Mouse (Mus musculus) midbrain, embryonic 10.5 days (tissue): Measurements from ENCODE around the gene Eif4e. TPM values are rescaled to one million over a fixed set of nuclear protein-coding genes. Genes with fewer than 3 reads are reported as not detected.
A peak's percentile ranks its signal among the peaks of the same experiment; 100 is the strongest.

Experiments
- DNase-seq: peaks from one replicate; pipeline ENCODE4 v3.0.0-alpha.2; 2017; ENCODE audit warnings: low spot score
- H3K27ac ChIP-seq: fragments of 300-500 bp; sonication (generic); replicated peaks from 2 replicates; pipeline ENCODE4 v1.5.1; 2016; ENCODE audit warnings: mild to moderate bottlenecking
- H3K27me3 ChIP-seq: fragments of 300-500 bp; sonication (generic); 2 replicates; pipeline ENCODE4 v1.6.1; 2016; ENCODE audit warnings: low read depth, mild to moderate bottlenecking; ENCODE audit not compliant: poor library complexity, severe bottlenecking
- H3K36me3 ChIP-seq: fragments of 300-500 bp; sonication (generic); 2 replicates; pipeline ENCODE4 v1.6.1; 2016; ENCODE audit warnings: mild to moderate bottlenecking, moderate library complexity
- H3K4me1 ChIP-seq: fragments of 300-500 bp; sonication (generic); 2 replicates; pipeline ENCODE4 v1.6.1; 2016
- H3K4me3 ChIP-seq: fragments of 300-500 bp; sonication (generic); 2 replicates; pipeline ENCODE4 v1.5.1; 2016; ENCODE audit warnings: mild to moderate bottlenecking, moderate library complexity
- H3K9me3 ChIP-seq: fragments of 300-500 bp; sonication (generic); replicated peaks from 2 replicates; pipeline ENCODE4 v1.6.1; 2016; ENCODE audit warnings: mild to moderate bottlenecking
- WGBS: fragments of 180-500 bp; shearing (Covaris S2); methylation state at CpG from one replicate; pipeline ENCODE4 v1.1.7; 2016; 5-methylcytosine and 5-hydroxymethylcytosine counted together
- polyA plus RNA-seq: library from polyadenylated mRNA; unstranded; fragments of >200 nt; fragmentation: Nextera tagmentation; extraction: Ambion mirVana; gene quantifications from 2 replicates; pipeline ENCODE4 v1.2.1, GENCODE M21; 2016

The Eif4e gene
- polyA plus RNA-seq: 482 and 499 TPM in 2 replicates

DNA sequence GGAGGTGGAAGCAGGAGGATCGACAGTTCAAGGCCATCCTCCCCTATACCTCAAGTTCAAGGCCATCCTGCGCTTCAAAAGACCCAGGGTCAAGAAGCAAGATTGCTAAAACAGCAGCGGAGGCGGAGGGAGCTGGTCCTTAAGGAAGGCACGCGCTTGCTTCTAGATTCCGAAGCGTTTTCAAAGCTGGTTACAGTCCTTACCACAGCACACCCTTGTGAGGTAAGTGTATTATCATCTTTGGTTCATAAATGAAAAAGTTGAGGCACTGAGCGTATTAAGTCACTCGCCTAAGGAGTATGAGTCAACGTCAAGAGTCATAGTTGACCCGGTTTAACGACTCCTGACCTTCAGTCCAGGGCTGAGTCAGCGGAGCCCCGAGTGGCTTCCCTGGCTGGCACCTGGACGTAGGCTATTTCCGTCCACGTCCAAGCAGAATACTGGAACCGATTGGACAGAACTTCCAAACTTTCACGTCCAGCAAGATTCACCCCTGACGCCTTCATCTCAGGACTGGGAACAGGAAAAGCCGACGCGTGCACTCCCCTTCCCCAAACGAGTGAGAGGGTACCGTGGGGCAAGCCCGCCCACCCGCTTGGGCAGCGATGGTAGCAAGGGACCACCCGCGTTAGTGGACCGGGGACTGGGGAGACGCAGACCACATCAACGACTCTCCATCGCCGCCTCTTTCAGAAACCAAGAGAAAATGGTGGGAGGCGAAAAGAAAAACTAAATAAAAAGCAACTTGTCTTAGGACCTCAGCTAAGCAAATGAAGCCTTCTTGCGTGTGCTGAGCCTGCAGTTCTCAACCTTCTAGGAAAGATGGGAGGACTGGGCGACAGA lies at the start of gene Eif4e:
Gene Eif4e (plus strand): TSS at position 107 of the 843 bp plus-strand sequence.
- DNase-seq: peak; percentile 34
- peaks cover 12% of the 10 kb centered on the region for H3K27me3 ChIP-seq
- peaks cover 40% of the 10 kb centered on the region for H3K4me1 ChIP-seq
- H3K9me3 ChIP-seq: no peaks in the 10 kb centered on the region
- peak within 1 kb of the TSS; percentile 82 for H3K4me3 ChIP-seq
- 1% methylated on average over 39 of the region's 39 CpGs for WGBS
- peak within 1 kb of the TSS; percentile 99 for H3K27ac ChIP-seq
- H3K36me3 ChIP-seq: no peaks in the 10 kb centered on the region

DNA sequence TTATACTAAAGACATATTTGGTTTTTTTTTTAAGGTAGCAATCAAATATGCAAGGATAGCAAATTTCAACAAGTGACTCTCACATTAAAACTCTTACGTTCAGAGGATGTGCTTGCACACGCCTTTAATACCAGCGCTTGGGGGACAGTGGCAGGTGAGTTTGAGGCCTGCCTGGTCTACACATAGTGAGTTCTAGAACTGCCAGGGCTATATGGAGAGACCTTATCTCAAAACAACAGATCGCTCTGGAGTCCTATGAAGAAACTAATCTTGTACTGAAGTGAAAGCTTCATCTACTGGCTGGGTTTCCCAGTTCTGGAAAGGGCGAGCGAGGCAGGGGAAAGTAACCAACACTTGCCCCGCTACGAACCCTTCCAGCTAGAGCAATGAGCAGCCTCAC lies 46.5 kb upstream of the Eif4e start:
- 94% methylated on average over 8 of the region's 8 CpGs for WGBS
- H3K4me1 ChIP-seq: no peaks in the 10 kb centered on the region
- H3K36me3 ChIP-seq: peaks cover 81% of the 10 kb centered on the region
- no peak overlapping the region for H3K27ac ChIP-seq
- peaks cover under 1% of the 10 kb centered on the region for H3K9me3 ChIP-seq
- DNase-seq: no peak
- H3K27me3 ChIP-seq: no peaks in the 10 kb centered on the region
- H3K4me3 ChIP-seq: no peak overlapping the region

DNA sequence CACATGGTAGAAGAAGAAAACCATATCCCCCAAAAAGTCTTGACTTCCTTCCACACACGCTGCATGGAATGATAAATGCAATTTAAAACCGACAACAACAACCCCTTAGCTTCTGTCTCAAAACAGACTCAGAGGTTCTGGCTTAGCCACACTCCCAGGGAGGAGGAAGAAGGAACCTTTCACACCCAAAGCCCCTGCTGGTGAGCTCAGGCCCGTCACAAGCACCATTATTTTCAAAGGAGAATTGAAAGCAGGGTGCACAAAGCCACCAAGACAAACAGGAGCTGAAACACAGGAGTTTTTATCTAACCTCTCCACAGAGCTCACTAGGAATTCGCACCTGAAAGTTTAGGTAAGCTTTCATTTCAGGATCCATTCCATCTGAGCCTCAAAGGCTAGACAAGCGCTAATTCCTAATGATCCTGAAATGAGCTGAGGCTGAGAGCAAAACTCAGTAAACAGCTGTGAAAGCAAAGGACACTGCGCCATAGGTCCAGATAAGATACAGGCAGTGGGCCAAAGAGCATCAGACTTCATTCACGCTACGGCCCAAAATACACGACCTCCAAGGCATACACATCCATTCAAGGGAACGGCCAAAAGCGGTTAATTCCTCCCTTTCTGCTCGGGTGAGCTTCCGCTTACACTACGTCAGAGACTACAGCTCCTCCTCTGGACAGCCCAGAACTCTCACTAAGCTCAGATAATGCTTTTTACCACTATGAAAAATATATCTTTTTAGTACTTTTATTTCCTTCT lies 44.3 kb upstream of the Eif4e start:
- WGBS: 71% methylated on average over 14 of the region's 14 CpGs

GRCm38 (mm10) chr3:138483240-138483639 lies 42.7 kb upstream of the Eif4e start:
- H3K4me3 ChIP-seq: no peak overlapping the region
- H3K27ac ChIP-seq: no peak overlapping the region
- WGBS: 91% methylated on average over 2 of the region's 2 CpGs
- H3K4me1 ChIP-seq: peaks cover 9% of the 10 kb centered on the region
- no peaks in the 10 kb centered on the region for H3K27me3 ChIP-seq
- H3K36me3 ChIP-seq: peaks cover 87% of the 10 kb centered on the region
- H3K9me3 ChIP-seq: peaks cover 5% of the 10 kb centered on the region
- no peak for DNase-seq

More for the DNA sequence above, 44.3 kb upstream of the Eif4e start:
- Histone ChIP-seq H3K4me3 (no peak overlapping the region), H3K4me1 (no peaks in the 10 kb centered on the region), H3K9me3 (peaks cover 5% of the 10 kb centered on the region), H3K27me3 (no peaks in the 10 kb centered on the region), H3K27ac (no peak overlapping the region), H3K36me3 (peaks cover 90% of the 10 kb centered on the region)
- DNase-seq: no peak

DNA sequence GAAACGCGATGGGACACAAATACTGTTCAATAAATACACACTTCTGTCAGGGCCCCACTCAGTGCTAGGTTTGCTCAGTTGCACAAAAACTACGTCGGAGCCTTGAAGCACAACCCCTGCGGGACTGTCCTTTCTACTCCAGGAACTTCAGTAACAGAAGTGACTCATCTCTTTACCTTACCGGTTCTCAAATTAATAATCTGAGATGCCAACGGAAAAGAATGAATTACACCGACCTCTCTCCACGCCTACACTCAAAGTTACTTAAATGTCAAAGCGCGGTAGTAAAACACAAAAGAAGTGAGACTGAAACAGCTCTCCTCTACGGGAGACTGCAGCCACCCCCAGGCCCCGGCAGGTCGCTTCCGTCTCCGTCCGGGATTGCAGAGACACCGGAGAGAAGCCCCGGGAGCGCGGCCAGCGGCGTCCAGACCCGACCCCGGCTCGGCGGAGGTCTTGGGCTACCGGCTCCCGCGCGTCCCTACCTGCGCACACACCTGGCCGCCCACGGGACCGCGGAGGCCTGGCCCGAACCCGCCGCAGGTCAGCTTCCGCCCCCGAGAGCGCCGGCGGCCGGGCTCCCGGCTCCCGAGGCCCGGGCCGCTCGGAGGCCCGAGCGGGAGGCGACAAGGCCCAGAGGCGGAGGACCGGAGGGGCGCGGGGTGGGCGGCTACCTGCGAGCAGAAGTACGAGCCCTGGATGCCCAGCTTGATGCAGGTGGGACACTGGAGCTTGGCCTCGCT lies 37.2 kb upstream of the Eif4e start:
- DNase-seq: no peak
- H3K36me3 ChIP-seq: peaks cover 37% of the 10 kb centered on the region

DNA sequence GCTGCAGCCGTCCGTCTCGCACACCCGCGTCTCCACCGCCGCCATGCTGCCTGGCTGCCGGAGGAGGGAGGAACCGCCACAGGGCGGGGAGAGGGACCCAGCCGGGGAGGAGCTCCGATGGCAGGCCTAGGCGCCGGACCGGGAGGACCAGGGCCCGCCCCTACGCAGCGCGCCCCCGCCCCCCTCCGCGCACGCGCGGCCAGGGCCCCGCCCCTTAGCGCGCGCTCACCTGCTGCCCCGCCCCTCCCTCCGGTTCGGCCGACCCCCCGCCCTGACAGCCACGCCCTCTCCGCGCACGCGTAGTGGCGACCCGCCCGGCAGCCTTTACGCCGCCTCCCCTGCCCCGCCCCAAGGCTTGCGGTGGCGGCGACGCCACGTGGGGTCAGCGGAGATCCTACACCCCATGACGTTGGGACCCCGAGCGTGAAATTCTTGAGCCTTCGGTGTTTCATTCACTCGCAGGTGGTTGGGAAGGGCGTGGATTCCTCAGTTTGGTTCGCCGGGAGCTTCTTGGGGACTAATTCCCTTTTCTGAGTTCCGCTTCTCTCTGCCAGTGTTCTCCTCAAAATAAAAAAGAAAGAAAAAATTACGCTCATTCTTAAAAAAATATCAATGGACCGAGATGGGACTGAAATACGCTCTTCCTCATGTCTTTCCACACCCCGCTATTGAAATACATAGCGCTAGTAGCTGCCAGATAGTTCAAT lies 36.5 kb upstream of the Eif4e start, which contains the start of gene Metap1:
Gene Metap1 (minus strand): TSS at position 189 of the 707 bp plus-strand sequence.
- H3K9me3 ChIP-seq: peaks cover 5% of the 10 kb centered on the region
- peak; percentile 98 for DNase-seq
- H3K27me3 ChIP-seq: no peaks in the 10 kb centered on the region
- H3K27ac ChIP-seq: peak within 1 kb of the TSS; percentile 93
- peaks cover 30% of the 10 kb centered on the region for H3K36me3 ChIP-seq
- WGBS: under 1% methylated on average over 35 of the region's 65 CpGs
- peak within 1 kb of the TSS; percentile 94 for H3K4me3 ChIP-seq
- H3K4me1 ChIP-seq: peaks cover 14% of the 10 kb centered on the region

More for the DNA sequence above, 37.2 kb upstream of the Eif4e start:
- H3K4me1 ChIP-seq: peaks cover 14% of the 10 kb centered on the region
- H3K4me3 ChIP-seq: peak overlapping the region; percentile 94
- no peaks in the 10 kb centered on the region for H3K27me3 ChIP-seq
- H3K27ac ChIP-seq: peak overlapping the region; percentile 93
- H3K9me3 ChIP-seq: peaks cover 5% of the 10 kb centered on the region
- WGBS: under 1% methylated on average over 61 of the region's 61 CpGs

GRCm38 (mm10) chr3:138490034-138490337 lies 36.0 kb upstream of the Eif4e start:
- H3K27ac ChIP-seq: peak overlapping the region; percentile 93

GRCm38 (mm10) chr3:138493668-138494067 lies 32.3 kb upstream of the Eif4e start:
- Histone ChIP-seq H3K27ac (no peak overlapping the region), H3K9me3 (no peaks in the 10 kb centered on the region), H3K4me1 (peaks cover 4% of the 10 kb centered on the region), H3K36me3 (no peaks in the 10 kb centered on the region), H3K4me3 (no peak overlapping the region), H3K27me3 (no peaks in the 10 kb centered on the region)
- 86% methylated on average over 3 of the region's 3 CpGs for WGBS
- no peak for DNase-seq

More at GRCm38 (mm10) chr3:138490034-138490337, 36.0 kb upstream of the Eif4e start:
- WGBS: 30% methylated on average over 6 of the region's 6 CpGs
- Histone ChIP-seq H3K27me3 (no peaks in the 10 kb centered on the region), H3K4me3 (peak overlapping the region; percentile 94), H3K36me3 (peaks cover 24% of the 10 kb centered on the region), H3K9me3 (no peaks in the 10 kb centered on the region; the same call in 1 of the 2 replicates), H3K4me1 (peaks cover 14% of the 10 kb centered on the region)
- no peak for DNase-seq

DNA sequence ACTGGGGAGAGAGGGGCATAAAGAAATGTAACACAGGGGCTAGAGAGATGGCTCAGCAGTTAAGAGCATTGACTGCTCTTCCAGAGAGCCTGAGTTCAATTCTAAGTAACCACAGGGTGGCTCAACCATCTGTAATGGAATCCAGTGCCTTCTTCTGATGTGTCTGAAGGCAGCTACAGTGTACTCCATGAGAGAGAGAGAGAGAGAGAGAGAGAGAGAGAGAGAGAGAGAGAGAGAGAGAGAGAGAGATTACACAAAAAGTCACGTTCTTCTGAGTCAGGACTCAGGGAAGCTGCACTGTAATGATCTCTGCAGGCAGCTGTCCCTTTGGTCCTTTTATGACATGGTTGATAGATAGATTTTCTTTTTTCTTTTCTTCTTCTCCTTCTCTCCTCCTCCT lies 31.4 kb upstream of the Eif4e start:
- no peaks in the 10 kb centered on the region for H3K9me3 ChIP-seq
- H3K27me3 ChIP-seq: no peaks in the 10 kb centered on the region
- DNase-seq: no peak
- 62% methylated on average over 1 of the region's 1 CpGs for WGBS
- peaks cover 13% of the 10 kb centered on the region for H3K4me1 ChIP-seq
- no peak overlapping the region for H3K4me3 ChIP-seq
- no peaks in the 10 kb centered on the region for H3K36me3 ChIP-seq
- H3K27ac ChIP-seq: no peak overlapping the region

DNA sequence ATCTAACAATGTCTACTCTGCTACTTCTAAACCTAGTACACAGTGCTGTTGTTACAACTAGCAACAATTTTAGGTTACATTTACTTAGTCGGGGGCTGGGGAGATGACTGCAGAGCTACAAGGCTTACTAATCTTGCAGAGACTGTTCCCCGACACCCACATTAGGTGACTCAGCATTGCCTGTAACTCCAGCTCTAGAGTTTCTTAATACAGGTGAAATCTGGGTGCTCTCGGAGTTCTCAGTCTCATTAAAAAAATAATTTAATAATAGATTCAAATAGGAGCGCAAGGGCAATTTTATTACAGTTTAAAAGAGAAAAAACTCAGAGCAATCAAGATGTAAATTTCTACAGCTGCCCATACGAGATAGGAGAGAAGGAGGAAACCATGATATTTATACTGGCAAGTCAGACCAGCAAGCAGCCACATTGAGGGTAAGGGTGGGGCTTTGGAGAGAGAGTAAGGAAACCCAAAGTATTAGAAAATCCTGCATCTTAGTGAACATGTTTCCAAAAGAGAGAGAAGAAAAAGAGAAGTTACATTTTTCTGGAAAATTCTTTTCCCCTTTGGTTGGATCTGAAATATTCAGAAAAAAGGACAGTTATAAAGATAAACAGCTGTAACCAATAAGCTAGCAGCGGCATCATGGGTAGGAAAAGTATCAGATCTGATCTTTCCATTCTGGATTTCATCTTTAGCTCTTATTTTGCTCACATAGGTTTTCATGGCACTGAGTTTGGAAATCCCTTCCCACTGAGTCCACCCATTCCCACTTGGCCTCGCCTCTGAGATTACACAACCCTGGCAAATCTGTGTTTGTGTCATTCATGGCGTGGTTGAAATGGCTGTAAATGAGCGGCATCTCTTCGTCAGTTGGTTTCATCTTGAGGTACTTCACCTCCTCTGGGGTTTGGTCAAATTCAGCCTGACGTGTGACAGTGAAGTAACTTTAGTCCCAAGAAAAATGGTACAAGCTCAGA lies 30.5 kb upstream of the Eif4e start:
- H3K9me3 ChIP-seq: no peaks in the 10 kb centered on the region
- no peak for DNase-seq
- H3K4me3 ChIP-seq: no peak overlapping the region
- WGBS: 86% methylated on average over 11 of the region's 11 CpGs
- H3K27ac ChIP-seq: no peak overlapping the region
- no peaks in the 10 kb centered on the region for H3K36me3 ChIP-seq
- peaks cover 19% of the 10 kb centered on the region for H3K4me1 ChIP-seq
- no peaks in the 10 kb centered on the region for H3K27me3 ChIP-seq

DNA sequence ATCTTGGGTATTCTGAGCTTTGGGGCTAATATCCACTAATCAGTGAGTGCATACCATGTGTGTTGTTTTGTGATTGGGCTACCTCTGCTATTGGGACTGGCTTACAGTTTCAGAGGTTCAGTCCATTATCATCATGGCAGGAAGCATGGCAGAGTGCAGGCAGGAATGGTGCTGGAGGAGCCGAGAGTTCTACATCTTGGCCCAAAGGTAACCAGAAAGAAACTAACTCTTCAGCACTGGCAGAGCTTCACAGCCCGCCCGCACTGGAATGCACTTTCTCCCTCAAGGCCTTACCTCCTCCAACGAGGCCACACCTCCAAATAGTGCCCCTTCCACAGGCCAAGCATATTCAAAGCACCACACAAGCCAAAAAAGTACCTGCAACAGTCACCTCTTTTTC lies 27.2 kb upstream of the Eif4e start:
- WGBS: 68% methylated on average over 4 of the region's 4 CpGs
- no peak overlapping the region for H3K4me3 ChIP-seq
- H3K27me3 ChIP-seq: no peaks in the 10 kb centered on the region
- no peak for DNase-seq
- H3K9me3 ChIP-seq: no peaks in the 10 kb centered on the region
- 0 out of 2 replicates have a peak overlapping the region, but pooled peaks have one; percentile 42 for H3K27ac ChIP-seq
- peaks cover 38% of the 10 kb centered on the region for H3K4me1 ChIP-seq
- H3K36me3 ChIP-seq: no peaks in the 10 kb centered on the region
